Mouse (Mus musculus) retina, adult 2 months (tissue): ENCODE data around the gene Tespa1.
"Not testable (repeated sequence)": the region's sequence is repeated elsewhere in the genome, so short reads cannot be mapped to it uniquely, and the experiment has no call there.

Source experiments
- DNase-seq: peaks from one replicate; pipeline ENCODE4 v3.0.0-alpha.2; 2012; ENCODE audit warnings: low read depth, low spot score

Gene Tespa1

GRCm38 (mm10) chr10:130344056-130344455, 21.4 kb downstream of the Tespa1 start:
- DNase-seq: no peak

- DNase-seq: peak; percentile 11
These were observed 40.9 kb downstream of the Tespa1 start for GRCm38 (mm10) chr10:130363438-130364164.

- no peak for DNase-seq
These were observed 42.1 kb downstream of the Tespa1 start for GRCm38 (mm10) chr10:130364766-130365165.

DNA sequence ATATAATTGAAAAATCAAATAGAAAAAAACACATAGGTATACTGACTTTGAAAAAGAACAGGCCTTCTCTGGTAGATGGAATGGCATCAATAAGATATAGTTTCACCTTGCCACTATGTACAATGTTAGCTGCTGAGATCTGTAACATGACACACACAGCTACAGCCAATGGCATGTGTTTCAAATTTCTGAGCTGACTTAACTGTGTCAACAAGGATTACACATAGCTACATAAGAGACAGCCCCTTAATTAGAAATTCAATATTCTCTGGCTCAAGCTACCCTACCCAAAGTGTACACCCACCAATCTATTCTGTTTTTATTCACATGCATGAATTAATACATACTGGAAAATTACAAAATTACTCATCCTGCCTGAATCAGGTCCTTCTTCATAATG, 45.7 kb downstream of the Tespa1 start:
- DNase-seq: no peak

DNA sequence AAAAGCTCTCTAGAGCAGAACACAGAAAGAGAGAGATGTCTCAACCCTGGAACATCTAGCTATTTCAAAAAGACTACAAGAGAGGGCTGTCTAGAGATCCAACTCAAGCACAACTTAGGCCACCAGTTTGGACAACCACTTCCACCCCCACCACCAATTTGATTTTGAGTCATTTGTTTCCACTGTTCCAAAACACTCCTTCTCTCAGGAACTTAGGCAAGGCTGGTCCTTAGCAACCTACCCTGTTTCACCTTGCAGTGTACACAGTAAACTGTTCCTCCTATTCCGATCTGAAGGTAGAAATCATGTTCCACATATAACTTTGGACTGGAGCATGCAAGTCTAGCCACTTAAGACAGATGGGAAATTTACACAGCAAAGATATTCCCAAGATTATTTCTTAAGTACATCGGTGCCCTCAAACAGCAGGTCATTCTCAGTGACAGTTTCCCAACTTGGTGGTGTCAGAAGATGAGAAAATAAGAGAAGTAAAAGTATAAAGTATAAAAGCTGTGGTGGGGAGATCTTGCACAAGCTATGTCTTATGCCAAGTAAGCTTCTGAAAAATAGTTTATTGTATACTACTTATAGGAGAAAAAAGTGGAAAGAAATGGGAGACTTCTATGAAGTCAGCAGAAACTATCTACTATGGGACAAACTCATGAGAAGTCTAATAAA, 47.5 kb downstream of the Tespa1 start:
- no peak for DNase-seq

GRCm38 (mm10) chr10:130371644-130372043, 49.0 kb downstream of the Tespa1 start:
- no peak for DNase-seq

- DNase-seq: no peak
These were observed 50.0 kb downstream of the Tespa1 start for GRCm38 (mm10) chr10:130372491-130373173.

- no peak for DNase-seq
These were observed 52.5 kb downstream of the Tespa1 start for GRCm38 (mm10) chr10:130375145-130375544.

DNA sequence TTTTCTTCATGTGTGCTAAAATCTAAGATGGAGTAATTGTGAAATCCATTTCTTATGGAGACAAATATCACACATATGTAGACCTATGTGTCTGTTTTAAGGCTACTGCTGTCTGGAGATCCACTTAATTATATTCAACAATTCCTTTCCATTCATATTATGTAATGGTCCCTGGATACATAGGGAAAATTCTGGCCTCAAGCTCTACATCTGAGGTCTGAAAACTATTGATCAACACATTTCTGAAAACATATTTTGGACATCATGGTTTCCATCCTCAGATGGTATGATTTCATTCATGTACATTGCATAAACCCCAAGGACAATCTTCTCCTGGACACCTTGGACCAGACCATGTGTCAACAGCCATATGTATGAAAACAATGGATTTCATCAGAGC, 71.6 kb downstream of the Tespa1 start, which contains the start of gene Vmn2r84:
Gene Vmn2r84, minus strand, starts transcription at position 101 of the 400 bp plus-strand sequence.
- no peak for DNase-seq

DNA sequence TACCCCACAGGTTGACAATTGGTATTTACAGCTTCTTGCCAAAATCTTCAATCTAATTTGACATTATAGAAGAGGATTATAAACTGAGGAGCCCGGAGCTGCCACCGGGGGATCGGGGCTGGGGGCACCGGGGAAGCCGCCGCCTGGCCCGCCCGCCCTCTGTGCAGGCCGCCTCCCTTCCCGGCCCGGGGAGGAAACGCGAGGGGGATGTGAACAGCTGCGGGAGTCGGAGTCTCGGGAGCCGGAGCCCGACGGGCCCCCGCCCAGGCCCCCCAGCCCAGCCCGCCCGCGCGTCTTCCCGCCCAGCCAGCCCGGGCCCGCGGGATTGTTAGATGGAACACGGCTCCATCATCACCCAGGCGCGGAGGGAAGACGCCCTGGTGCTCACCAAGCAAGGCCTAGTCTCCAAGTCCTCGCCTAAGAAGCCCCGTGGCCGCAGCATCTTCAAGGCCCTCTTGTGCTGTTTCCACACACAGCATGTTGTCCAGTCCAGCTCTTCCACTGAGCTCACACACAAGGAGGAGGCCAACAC, 89.6 kb downstream of the Tespa1 start:
- DNase-seq: not testable (repeated sequence)
